Mouse (Mus musculus) MN1 (cell line): ENCODE measurements around the gene Tns1.
"Not testable (repeated sequence)": the region's sequence is repeated elsewhere in the genome, so short reads cannot be mapped to it uniquely, and the experiment has no call there.

Source experiments
- DNase-seq: peaks from one replicate; pipeline ENCODE4 v3.0.0-alpha.2; 2016; ENCODE audit warnings: low spot score

The Tns1 gene

GRCm38 (mm10) chr1:73909191-73909983, 214.9 kb downstream of the Tns1 start:
- no peak for DNase-seq

GRCm38 (mm10) chr1:73908081-73908960, 215.9 kb downstream of the Tns1 start:
- no peak for DNase-seq

GRCm38 (mm10) chr1:73907166-73907565, 217.1 kb downstream of the Tns1 start:
- DNase-seq = no peak

GRCm38 (mm10) chr1:73906376-73906775, 217.9 kb downstream of the Tns1 start:
- peak; percentile 56 for DNase-seq

GRCm38 (mm10) chr1:73905811-73906190, 218.4 kb downstream of the Tns1 start:
- no peak for DNase-seq

GRCm38 (mm10) chr1:73905111-73905810, 219.0 kb downstream of the Tns1 start:
- peak; percentile 49 for DNase-seq

GRCm38 (mm10) chr1:73904641-73905040, 219.6 kb downstream of the Tns1 start:
- no peak for DNase-seq

- DNase-seq = no peak
These were observed 221.2 kb downstream of the Tns1 start for GRCm38 (mm10) chr1:73903035-73903434.

- DNase-seq = peak; percentile 71
These were observed 221.9 kb downstream of the Tns1 start for GRCm38 (mm10) chr1:73902171-73902991.

- DNase-seq = peak; percentile 66
These were observed 222.8 kb downstream of the Tns1 start for GRCm38 (mm10) chr1:73901496-73901899.

GRCm38 (mm10) chr1:73895451-73895850, 228.8 kb downstream of the Tns1 start:
- not testable (repeated sequence) for DNase-seq

- no peak for DNase-seq
These were observed 243.5 kb downstream of the Tns1 start for GRCm38 (mm10) chr1:73880731-73881130.

- peak; percentile 18 for DNase-seq
These were observed 248.5 kb downstream of the Tns1 start for GRCm38 (mm10) chr1:73875676-73876218.

GRCm38 (mm10) chr1:73864314-73864713, 259.9 kb downstream of the Tns1 start:
- no peak for DNase-seq

- no peak for DNase-seq
These were observed 261.2 kb downstream of the Tns1 start for GRCm38 (mm10) chr1:73863074-73863431.

GRCm38 (mm10) chr1:73862323-73863073, 261.8 kb downstream of the Tns1 start:
- peak; percentile 25 for DNase-seq

- no peak for DNase-seq
These were observed 263.8 kb downstream of the Tns1 start for GRCm38 (mm10) chr1:73860421-73860820.
